Mouse (Mus musculus) kidney, adult 8-10 months (tissue): Measurements from ENCODE around the gene Hsd17b1.
"Not testable (repeated sequence)": the region's sequence is repeated elsewhere in the genome, so short reads cannot be mapped to it uniquely, and the experiment has no call there.

Experiments used
- DNase-seq, 2 experiments: peaks; one replicate each; pipeline ENCODE4 v3.0.0; 2022

Hsd17b1 gene

GRCm38 (mm10) chr11:101086756-101087681, 8.8 kb downstream of the Hsd17b1 start, which contains the start of gene Mlx:
Gene Mlx (plus strand): TSS chr11:101087277.
- peak; percentile 92 to 93 for DNase-seq

DNA sequence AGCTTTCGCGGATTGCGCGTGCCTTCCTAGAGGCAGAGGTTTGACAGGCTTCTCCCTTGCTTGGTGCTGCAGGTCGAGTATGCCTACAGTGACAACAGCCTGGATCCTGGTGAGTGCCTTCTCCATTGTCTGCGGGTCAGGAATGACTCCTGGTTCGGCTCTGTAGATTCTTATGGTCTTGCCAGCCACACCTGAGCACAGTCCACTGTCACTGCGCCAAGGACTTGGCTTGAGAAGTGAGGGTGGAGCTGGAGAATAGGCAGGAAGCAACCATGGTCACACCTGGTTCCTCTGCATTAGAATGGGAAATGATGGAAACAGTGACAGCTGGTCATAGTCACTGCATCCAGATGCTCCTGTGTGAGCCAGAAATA, 9.5 kb downstream of the Hsd17b1 start:
- DNase-seq, result peak; percentile 60 to 61

DNA sequence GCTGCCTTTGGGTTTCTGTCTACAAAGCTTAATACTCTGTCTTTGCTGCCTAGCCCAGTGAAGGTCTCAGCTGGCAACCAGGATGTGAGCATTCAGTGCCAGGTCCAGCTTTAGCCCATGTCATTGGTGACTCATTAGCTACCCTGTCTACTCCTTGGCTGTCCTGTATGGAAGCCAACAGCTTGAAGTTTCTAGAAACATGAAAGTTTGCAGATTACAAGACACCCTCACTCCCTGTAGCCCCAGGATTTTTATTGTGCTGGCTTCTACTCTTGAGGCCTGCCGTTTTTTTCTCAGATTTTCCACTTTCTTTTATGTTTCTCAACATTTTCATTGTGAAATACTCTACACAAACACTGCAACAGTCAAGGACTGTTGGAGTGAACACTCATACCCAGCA, 11.7 kb downstream of the Hsd17b1 start:
- no peak for DNase-seq

GRCm38 (mm10) chr11:101094930-101095313, 16.7 kb downstream of the Hsd17b1 start:
- no peak for DNase-seq

- peak; percentile 96 to 97 for DNase-seq
These were observed 17.3 kb downstream of the Hsd17b1 start, which contains the start of gene Psmc3ip for GRCm38 (mm10) chr11:101095314-101096024. Gene Psmc3ip (minus strand): TSS chr11:101095436.

- DNase-seq, result no peak
These were observed 20.0 kb downstream of the Hsd17b1 start for GRCm38 (mm10) chr11:101098231-101098630.

GRCm38 (mm10) chr11:101103011-101103410, 24.8 kb downstream of the Hsd17b1 start:
- DNase-seq, result no peak

DNA sequence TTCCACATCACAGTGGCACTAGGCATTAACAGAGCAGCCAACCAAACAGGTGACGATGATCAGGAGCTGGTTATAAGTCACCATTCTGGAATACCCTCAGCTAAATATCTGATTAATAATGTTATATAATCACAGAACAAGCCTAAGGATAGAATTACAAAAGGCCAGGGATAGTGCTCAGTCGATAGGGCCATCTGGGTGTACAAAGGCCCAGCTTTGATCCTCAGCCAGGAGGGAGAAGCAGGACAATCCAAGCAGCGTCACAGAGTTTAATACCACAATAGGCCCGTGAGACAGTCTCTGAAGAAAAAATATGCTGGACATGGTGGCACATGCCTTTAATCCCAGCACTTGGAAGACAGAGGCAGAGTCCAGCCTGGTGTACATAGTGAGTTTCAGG, 31.1 kb downstream of the Hsd17b1 start:
- DNase-seq, result no peak

DNA sequence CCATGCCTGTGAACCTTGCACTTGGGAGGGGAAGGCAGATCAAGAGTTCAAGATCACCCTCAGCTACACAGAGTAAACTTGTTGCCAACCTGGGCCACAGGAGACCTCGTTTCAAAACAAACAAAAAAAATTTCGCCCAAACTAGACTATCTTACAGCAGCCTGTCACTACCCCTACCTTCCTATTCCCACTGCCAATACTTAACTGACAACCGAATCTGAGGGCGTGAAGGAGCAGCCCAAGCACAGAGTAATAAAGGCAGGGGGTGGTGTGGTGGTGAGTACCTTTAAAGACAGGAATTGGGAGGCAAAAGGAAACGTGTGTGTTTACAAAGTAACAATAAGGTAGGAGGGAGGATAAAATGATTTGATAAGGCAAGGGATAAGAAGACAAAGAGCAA, 32.5 kb downstream of the Hsd17b1 start:
- DNase-seq, result no peak

GRCm38 (mm10) chr11:101111178-101111577, 33.0 kb downstream of the Hsd17b1 start:
- DNase-seq, result no peak

- no peak for DNase-seq
These were observed 34.0 kb downstream of the Hsd17b1 start for GRCm38 (mm10) chr11:101112186-101112585.

DNA sequence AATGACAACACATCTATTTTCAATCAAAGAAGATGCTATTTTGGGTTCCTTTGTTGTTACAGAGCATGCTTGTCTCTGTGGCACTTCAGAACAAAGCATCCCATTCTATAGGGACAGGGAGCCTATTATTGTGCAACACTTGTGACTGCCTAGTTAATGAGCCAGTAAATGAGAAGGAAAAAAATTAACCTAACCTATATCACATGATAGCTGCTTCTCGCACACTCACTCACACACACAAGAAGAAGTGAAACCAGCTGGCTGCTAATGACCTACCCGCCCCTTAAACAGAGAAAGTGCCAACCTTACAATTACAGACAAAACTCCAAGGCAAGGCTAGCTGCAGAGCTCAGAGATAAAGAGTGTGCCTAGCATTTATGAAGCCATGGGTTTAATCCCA, 37.4 kb downstream of the Hsd17b1 start:
- DNase-seq, result no peak

DNA sequence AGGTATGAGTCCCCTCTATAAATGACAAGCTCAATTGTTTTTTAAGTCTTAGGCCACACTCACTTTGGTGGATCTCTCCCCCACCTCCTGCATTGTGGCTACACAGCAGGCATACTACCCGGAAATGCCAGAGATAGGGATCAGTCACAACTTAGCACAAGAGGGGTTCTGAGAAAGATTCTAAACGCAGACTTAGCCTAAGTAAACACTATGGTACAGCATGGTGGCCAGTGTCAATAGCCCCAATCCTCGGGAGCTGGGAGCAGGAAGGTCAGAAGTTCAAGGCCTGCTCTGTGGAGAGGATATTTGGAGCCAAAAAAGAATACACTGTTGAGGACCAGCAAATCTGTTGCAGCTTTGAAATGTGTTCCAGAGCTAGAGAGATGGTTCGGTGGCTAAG, 39.9 kb downstream of the Hsd17b1 start:
- no peak for DNase-seq

DNA sequence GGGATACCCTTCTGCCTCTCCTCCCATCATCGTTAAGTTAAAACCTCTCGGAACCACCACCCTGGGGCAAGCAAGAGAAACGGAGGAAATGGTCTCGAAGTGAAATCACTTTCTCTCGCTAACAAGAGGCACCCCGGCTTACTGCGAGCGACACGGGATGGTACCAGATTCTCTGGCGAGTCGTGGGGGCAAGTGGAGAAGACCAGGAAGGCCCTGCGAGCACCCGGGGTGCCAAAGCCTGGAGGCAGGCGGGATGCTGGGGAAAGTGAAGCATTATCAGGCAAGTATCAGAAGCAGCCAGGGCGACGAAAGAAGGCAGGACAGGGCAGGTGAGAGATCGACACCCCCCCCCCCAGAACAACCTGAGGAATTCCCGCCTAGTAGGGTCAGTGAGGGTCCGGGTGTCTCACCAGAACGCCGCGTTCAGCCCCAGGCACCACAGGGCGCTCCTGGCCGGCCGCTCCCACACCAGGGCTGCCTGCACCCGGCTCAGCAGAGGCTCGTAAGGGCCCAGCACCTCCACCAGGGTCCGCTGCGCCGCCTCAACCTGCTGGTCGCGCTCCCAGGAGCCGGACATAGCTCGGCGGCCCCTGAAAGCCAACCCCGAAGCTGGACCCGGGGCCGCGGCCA, 41.0 kb downstream of the Hsd17b1 start:
- no peak for DNase-seq

GRCm38 (mm10) chr11:101119761-101120544, 41.7 kb downstream of the Hsd17b1 start, which contains the start of the genes Retreg3 and Tubg1:
Gene Retreg3 (minus strand): TSS chr11:101119893.
Gene Tubg1 (plus strand): TSS chr11:101119938.
- peak; percentile 98 to 99 for DNase-seq

- no peak for DNase-seq
These were observed 42.5 kb downstream of the Hsd17b1 start for GRCm38 (mm10) chr11:101120545-101121188.

DNA sequence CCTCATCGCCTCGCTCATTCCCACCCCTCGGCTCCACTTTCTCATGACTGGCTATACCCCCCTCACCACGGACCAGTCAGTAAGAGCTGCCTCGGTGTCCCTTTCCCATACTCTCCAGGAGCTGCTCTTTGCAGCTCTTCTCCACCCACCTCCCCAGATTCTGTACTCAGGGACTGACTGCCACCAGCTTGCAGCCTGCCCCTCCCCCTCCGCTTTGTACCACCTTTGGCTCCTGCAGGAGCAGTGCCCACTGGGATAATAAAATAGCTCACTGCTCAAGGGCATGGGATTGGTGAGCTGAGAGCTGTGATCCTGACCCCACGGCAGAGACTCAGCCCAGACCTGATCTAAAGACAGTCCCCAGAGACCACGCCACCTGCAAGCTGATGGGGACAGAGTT, 46.3 kb downstream of the Hsd17b1 start:
- not testable (repeated sequence) for DNase-seq

GRCm38 (mm10) chr11:101125008-101125407, 46.8 kb downstream of the Hsd17b1 start:
- DNase-seq, result not testable (repeated sequence)

GRCm38 (mm10) chr11:101127075-101127474, 48.9 kb downstream of the Hsd17b1 start:
- no peak for DNase-seq

DNA sequence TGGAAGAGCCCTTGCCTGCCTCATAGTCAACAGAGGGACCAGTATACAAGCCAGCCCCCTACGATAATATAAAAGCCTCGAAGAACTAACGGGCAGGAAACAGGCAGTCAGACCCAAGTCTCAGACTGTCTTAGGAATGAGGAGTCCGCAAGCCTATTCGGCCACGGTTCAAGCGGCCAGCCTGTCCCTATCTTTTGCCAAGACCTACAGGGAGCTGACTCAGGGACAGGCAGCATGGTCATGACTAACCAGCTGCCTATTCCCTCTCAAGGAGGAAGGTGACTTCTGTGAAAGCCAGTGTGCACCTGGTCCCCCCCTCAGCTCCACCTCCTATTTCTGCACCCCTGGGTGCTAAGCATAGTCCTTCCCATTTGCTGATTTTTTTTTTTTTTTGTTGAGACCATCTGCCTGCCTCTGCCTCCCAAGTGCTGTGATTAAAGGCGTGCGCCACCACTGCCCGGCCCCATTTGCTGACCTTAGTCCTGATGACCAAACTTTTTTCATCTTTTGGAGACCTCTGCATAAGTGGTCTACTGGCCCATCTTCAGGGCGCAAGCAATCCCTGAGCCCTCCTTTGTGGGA, 50.9 kb downstream of the Hsd17b1 start:
- DNase-seq, result no peak
